Mouse (Mus musculus) thymus, postnatal 36 days (tissue): ENCODE data around the gene 4932414N04Rik.
"Not testable (repeated sequence)": the region's sequence is repeated elsewhere in the genome, so short reads cannot be mapped to it uniquely, and the experiment has no call there.

Experiments
- DNase-seq, 2 experiments: peaks; one replicate each; pipeline ENCODE4 v3.0.0; 2022; ENCODE audit warnings: mixed read lengths in 2 of 2

Gene 4932414N04Rik

DNA sequence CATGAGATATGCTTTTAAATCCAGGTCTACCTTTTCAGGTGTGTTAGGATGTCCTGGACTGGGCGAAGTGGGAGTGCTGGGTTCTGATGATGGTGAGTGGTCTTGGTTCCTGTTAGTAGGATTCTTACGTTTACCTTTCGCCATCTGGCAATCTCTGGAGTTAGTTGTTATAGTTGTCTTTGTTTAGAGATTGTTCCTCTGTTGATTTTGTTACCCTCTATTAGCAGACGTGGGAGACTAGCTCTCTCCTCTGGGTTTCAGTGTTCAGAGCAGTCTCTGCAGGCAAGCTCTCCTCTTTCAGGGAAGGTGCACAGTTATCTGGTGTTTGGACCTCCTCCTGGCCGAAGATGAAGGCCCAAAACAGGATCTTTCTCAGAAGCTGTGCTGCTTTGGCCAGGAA is at the start of gene 4932414N04Rik:
4932414N04Rik (plus strand) TSS at position 301 of the 400 bp plus-strand sequence.
- DNase-seq = not testable (repeated sequence)

DNA sequence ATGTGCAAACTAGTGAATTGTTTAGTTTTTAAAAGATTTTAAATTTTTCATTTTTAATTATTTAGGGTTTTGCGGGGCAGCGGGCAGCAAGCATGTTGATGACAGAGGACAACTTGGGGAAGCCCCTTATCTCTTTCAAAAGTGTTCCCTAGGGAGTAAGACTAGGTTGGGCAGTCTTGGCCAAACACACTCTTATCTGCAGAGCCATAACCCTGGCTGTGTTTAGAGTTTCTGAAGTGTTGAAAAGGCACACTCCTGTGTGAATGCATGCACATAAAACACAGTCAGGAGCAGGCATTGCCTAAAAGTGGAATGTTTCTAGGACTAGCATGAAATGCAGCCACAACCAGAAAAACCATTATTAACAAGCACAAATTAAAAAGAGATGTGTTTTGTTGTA is 75.9 kb downstream of the 4932414N04Rik start:
- no peak for DNase-seq

DNA sequence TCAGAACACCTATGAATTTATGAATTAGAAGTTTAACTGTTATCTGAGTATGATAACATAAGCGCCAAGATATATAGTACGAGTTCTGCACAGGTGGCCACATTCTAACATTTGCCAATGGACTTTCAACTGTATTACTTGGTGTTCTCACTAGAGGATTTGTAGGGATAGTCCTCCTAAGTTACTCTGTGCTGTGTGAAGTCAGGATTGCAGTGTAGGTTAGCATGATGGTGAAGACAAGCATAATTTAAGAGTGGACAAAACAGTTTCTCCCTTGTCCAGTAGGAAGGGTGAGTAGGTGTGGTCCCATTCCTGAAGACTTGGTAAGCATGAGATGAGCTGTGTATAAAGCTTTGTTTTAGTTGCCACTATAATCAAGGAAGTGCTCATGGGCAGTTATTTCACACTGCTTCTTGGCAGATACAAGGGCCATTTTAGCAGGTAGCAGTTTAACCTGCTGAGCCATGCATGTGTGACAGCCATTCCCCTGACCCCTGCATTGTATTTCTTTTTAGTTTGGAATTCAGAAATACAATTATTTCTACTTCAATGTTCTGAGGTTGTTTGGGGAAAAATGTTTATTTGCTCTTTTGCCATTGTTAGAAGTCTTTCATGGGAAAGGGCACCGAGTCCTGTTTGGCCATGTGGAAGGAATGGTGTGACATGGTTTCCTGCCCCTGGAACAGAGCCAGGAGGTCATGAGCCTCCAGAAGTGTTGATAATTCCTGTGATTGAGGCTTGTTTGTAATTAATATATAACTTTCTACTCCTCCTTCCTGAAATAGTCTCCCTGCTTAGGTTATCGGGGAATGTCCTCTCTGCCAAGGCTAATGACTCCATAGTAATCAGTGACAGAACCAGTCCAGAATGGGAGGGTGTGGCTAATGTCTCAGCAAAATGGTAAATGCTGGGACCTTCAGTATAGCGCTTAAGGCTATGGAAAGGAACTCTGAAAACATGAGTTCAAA is 83.8 kb downstream of the 4932414N04Rik start:
- no peak for DNase-seq

DNA sequence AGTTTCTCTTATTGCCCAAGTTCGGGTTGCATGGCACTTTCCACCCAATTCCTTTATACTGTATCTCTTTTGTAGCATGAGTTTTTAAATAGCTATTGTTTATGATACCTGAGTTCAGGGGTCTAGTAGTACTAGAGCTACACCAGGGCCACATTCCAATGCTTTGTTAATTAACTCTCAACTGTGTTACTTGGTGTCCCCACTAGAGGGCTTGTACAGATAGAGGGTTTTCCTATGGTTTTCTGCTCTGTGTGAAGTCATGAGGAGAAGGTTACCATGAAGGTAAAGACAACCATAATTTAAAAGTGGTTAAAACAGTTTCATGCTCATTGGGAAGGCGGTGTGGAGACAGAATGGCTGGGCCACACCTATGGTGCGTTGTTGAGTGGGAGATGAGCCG is 88.3 kb downstream of the 4932414N04Rik start:
- DNase-seq = no peak

DNA sequence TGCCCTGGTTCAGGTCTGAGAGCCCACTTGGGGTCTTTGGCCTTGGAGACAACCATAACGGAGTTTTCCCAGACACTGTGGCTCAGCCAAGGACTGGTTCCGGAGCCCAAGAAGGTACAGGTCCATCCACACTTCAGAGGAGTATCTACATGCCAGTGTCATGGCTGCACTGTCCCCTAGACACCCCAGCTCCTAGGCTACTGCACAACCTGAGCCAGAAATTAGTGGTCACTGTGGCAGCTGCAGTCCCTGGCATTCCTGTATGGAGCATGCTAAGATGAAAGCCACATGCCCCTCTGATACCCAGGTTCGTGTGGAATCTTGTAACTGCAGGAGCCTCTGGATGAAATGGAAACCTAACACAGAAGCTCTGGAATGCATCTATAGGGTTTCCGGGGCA is 99.9 kb downstream of the 4932414N04Rik start:
- no peak for DNase-seq

DNA sequence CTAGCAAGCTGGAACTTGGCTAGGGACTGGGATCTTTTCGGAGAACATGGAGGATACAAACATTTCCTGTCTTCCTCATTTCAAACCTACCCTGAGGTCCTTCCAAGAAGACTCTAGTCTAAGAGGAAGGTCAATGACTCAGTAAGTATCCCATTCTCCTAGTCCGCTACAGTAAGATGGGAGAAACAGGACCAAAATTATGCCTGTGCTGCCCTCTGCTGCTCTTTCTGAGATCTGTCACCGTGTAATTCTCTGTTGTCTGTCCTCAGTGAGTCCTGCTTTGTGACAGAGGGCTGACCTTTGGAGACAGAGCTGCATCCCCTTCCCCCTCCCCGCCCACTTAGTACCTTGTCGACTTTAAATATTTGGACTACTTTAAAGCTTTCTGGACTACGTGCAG is 100.5 kb downstream of the 4932414N04Rik start:
- DNase-seq = no peak

DNA sequence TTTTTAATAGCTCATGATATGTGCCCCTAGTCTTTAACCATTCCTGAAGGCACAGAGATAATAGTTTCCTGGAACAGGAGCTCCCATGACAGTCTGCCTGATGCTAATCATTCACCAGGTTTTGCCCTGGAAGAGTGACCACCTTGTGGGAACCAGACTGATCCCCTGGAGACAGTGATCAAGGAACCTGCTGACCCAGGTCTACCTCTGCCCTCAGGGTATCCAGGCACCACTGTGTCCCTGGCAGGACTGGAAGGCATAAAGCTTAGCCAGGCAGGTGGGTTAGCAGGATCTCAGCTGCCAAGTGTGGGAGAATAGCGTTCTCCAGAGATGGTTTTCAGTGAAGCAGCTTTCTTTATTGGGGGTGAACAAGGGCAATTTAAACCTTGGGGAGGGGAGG is 109.1 kb downstream of the 4932414N04Rik start:
- no peak for DNase-seq

DNA sequence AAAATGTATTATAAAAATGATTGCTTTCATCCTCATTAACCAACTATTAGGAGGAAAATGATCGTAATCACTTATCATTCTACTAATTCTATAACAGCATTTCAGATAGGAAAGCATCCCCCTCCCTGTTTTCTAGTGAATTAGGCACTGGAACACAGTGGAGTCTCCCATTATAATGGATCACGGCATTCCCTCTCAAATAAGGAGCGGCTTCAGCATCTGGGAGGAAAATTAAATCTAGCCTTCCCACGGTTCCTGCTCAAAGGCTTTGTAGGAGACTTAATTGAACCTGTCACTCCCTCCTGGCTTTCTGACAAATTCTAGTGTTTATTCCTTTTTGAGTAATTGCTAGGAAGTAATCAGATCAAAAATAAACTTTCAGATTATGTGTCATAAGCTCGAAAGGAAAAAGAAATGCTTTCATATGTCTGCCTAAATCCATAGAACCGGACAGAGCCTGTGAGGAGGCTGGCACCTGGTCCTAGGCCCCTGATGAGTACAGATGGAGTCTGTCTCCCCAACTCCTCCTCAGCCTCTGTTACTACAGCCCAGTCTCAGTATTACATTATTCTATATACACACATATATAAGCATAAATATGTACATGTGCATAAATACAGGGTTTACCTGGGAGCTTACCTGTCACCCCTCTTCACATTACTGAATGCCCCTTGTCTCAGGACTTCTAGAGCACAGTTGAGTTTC is 111.1 kb downstream of the 4932414N04Rik start:
- DNase-seq = no peak

DNA sequence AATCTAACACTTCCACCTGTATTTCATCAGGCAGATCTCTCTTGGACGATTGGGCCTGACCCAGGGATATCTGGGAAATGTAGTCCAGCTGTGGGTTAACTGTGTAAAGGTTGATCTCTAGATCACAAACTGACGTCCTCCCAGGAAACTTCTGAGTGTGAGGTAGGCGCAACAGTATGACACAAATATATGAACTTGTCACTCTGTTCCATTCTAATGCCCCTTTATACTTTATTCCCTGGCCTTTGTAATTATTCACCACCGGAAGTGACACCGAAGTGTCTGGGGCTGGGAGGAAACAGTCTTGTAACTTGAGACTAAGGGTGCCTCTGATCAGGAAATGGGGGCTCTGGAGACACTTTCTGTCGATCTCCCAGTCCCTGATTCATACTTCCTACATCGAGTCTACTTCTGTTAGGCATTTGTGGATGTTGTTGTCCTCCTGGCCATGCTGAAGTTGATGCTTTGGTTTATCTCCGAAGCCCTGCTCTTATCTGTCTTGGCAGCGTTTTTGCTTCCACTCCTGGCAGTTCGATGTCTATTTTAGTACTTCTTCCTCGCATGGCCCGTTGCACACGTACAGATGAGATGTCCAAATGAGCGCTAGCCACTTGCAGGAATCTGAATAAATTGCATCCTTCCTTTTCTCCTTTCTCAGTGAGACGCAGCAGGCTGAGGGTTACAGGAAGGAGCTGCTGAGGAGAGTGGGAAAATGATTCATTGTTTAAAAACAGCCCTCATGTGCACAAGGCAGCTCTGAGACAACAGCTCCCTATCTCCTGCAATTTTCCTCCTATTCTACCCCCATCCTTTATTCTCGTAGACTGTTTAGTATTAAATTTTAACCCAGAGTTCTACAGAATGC is 126.2 kb downstream of the 4932414N04Rik start:
- DNase-seq = peak; percentile 11 to 16

DNA sequence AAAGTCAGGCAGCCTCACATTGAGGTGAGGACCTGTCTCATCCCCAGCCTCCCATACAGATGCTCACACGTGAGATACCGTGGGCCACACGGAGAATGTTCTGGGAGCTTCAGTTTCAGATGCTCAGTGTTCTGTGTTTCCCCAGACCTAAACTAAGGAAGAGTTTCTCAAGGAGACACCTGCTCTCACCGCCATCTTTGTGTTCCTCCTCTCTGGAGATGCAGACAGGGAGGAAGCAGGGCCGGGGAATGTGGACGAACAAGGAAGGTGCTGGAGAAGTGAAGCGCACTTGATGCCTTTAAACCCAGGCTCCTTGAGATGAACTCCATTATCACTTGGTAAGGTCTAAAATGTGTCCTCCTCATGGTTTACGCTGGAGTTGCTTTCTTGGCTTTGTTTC is 127.4 kb downstream of the 4932414N04Rik start:
- DNase-seq = not testable (repeated sequence)

DNA sequence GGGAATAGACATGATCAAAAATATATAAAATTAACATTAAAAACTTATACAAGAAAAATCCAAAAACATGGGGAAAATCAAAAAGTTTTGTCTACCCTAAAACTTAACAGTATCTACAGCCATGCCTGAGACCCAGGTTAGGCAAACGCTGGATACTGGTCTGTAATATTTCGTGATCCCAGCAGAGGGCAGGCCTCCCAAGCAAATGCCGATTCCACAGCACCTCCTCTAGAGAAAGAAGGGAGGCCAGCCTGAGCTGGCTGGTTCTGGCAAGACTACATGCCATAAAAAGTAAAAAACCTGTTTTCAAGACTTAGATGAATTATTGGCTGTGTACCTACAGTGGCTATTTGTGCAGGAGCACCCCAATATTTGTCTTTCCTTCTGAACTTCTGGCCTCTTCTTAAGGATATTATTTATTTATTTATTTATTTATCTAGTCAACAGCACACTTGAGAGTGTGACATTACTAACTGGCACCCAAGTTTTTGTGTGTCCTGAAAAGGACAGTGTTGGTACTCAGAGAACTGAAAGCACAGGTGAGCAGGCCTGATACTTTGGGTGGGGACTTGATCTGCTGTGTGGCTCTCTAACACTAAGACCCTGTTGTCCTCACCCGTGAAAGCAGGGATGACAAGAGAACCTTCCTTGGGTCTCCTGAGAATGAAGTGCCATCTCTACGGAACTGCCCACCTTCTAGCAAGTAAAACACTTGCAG is 128.6 kb downstream of the 4932414N04Rik start:
- DNase-seq = peak; percentile 76 to 78

DNA sequence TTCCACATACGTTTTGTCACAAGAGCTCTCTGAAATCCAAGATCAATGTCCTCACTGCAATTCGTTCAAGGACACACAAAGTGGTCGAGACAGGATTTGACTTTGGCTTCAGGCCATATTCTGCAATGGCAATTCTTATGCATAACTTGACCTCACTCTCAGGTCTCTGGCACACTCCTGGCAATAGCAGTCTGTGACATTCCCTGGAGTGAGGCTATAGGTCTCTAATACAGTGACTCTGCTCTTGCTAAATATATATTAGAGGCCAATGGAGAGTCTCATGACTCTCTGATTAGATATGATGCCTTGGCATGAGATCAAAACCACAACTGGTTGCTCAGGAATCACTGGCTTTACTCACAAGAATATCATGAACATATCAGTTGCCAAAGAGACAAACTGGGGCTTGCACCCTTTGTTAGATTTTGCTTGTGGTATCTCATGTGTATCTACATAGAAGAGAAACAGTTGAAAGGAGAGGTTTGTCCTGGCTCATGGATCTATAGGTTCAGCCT is 130.9 kb downstream of the 4932414N04Rik start:
- DNase-seq = no peak

DNA sequence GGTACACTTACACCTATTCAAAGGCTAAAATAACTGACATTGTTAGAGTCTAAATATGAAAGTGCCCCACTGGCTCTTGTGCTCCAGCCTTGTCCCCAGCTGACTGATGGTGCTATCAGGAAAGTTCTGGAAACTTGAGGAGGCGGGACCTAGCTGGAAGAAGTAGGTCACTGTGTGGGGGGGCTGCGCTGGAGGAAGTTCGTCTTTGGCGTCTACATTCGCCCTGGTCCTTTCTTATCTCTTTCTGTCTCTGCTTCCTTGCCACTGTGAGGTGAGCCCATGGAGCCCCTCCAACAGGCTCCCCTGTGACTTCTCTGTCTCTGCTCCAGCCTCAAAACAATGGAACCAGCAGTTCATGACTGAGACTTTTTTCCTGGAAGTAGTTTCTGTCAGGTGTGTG is 136.0 kb downstream of the 4932414N04Rik start:
- peak in 1 of 2 experiments; percentile 6 for DNase-seq

DNA sequence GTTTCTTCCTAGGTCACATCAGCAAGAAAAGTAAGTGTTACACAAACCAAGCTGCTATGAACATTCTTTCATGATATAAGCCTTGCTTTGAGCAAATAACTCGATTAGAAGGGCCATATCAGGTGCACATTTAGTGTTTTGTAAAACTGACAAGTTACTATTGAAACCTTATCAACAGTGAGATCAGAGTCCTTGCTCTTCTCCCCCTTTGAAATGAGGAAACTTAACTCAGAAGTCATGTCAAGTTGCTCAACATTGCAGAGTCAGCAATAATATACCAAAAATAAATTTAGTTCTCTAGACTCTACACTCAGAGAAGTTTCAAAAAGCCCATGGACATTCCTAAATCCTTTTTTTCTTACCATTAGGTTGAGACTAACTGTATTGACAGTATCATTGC is 137.2 kb downstream of the 4932414N04Rik start:
- DNase-seq = no peak

DNA sequence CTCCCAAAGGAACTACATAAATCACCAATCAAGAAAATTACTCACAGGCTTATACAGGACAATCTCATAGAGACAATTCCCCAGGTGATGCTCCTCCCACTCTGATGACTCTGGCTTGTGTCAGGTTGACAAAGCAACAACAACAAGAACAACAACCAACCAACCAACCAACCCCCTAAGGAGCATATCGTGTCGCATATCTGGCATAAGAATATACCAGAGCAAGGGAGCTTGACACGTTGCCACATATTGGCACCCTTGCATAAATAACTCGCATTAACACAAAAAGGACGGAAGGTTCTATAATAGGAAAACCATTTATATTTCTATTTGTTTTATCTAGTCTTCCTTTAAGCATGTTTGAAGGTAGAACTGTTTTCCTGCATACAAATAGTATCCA is 137.9 kb downstream of the 4932414N04Rik start:
- DNase-seq = no peak

DNA sequence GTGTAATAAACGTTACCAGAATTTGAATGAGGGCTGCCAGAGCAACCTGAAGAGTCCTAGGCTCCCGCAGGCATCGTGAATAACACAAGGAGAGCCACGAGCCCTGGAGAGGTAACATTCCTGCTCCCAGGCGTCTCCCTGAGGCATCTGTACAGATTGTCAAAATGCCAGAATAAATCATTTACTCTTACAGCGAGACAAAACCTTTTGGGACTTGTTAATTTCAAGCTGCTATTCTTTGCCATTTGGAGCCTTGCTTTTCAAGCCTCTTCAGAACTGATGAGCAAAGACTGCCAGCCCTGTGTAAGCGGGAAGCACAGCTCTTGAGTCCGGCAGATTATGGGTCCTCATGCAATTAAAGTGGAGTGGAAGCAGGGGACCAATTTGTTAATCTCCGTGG is 138.3 kb downstream of the 4932414N04Rik start:
- DNase-seq = no peak

DNA sequence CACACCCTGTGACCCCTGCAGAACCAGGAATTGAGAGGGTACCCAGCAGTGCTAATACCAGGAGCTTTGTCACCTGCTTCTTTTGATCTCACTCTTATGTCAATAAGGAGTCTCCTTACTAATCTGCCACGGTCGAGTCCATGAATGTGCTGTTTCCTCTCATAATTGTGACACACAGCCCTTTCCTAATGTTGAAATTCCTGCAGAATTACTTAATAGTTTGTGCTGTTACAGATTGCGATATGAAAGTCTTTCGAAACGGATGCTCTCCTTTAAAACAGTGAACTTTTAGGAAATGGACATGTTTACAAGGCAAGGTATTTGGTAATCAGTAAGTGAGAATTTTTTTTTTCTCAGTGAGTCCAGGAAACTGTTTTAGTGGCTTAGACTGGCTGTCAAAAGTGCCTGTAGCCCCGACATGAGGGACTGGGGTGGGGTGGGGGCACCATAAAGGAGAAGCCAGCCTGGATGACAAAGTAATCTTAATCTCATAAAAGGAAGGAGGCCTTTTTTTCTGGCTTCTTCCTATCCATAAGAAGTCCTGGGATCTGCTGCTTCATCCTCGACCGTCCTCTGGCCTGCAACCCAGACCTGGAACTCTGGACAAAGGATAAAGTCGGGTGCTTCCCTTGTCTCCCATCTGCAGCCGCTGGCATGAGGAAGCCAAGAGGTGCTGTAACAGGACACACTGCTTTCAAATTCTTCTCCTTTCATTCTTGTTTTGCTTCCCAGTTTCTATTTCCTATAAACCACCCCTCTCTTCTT is 139.9 kb downstream of the 4932414N04Rik start:
- DNase-seq = no peak

DNA sequence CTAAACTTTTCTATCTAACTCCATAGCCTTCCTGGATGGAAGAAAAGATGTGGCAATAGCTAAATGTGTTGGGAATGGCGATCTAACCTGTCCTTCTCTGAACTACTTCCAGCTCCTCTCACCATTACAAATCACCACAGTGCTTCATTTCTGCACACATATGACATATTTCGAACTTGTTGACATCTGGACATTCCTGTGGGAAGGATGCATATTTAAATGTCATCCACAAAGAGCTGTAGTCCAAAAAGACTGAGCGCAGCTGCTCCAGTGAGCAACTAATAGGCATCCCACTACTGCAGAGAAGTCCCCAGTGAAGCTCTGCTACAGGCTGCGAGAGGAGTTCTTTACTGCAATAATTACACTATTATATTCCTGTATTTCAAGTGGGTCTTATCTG is 140.8 kb downstream of the 4932414N04Rik start:
- no peak for DNase-seq
